Mouse (Mus musculus) megakaryocyte, adult 5-6 weeks (primary cell): ENCODE data around the gene Sox11. TPM values are rescaled to one million over a fixed set of nuclear protein-coding genes. Genes with fewer than 3 reads are reported as not detected.

ENCODE experiments used
- ATAC-seq: 2 replicates; pipeline ENCODE4 v1.8.0; 2016; ENCODE audit warnings: mild to moderate bottlenecking, inconsistent platforms; ENCODE audit not compliant: poor library complexity, severe bottlenecking
- total RNA-seq, 2 experiments: library from RNA; stranded (forward) in 1 of 2; stranded (reverse) in 1 of 2; fragments of 153-499, 151-499 nt in 1 of 2; fragments of 221-1000, 200-1000 nt in 1 of 2; gene quantifications; 2 replicates each; pipeline versions ENCODE4 v1.2.3 to v1.2.4; 2015 to 2017

Gene Sox11
- not detected in 2 replicates for total RNA-seq (2015)
- not detected in 2 replicates for total RNA-seq (2017)

GRCm38 (mm10) chr12:27341871-27342690, at the start of gene Sox11:
TSS of gene Sox11 (minus strand) at chr12:27342574.
- ATAC-seq, result no peak

GRCm38 (mm10) chr12:27391652-27392305, 49.4 kb upstream of the Sox11 start:
- no peak for ATAC-seq

- no peak for ATAC-seq
These were observed 48.1 kb upstream of the Sox11 start for GRCm38 (mm10) chr12:27390439-27390838.

- ATAC-seq, result no peak
These were observed 47.1 kb upstream of the Sox11 start for GRCm38 (mm10) chr12:27389429-27389828.

GRCm38 (mm10) chr12:27372505-27372904, 30.1 kb upstream of the Sox11 start:
- no peak for ATAC-seq

GRCm38 (mm10) chr12:27370756-27371155, 28.4 kb upstream of the Sox11 start:
- ATAC-seq, result no peak

- ATAC-seq, result no peak
These were observed 25.1 kb upstream of the Sox11 start for GRCm38 (mm10) chr12:27367476-27367875.

GRCm38 (mm10) chr12:27363840-27364640, 21.7 kb upstream of the Sox11 start:
- no peak for ATAC-seq

GRCm38 (mm10) chr12:27357076-27357637, 14.8 kb upstream of the Sox11 start:
- no peak for ATAC-seq

- ATAC-seq, result no peak
These were observed 14.2 kb upstream of the Sox11 start for GRCm38 (mm10) chr12:27356571-27356970.

GRCm38 (mm10) chr12:27343606-27344410, 1.4 kb upstream of the Sox11 start:
- ATAC-seq, result no peak

GRCm38 (mm10) chr12:27342691-27343605, 574 bp upstream of the Sox11 start:
- no peak for ATAC-seq

- no peak for ATAC-seq
These were observed 1.1 kb downstream of the Sox11 start for GRCm38 (mm10) chr12:27341130-27341870.

GRCm38 (mm10) chr12:27340451-27341035, 1.8 kb downstream of the Sox11 start:
- ATAC-seq, result no peak

- no peak for ATAC-seq
These were observed 3.1 kb downstream of the Sox11 start for GRCm38 (mm10) chr12:27339171-27339751.

- no peak for ATAC-seq
These were observed 3.6 kb downstream of the Sox11 start for GRCm38 (mm10) chr12:27338721-27339170.

GRCm38 (mm10) chr12:27338116-27338515, 4.3 kb downstream of the Sox11 start:
- no peak for ATAC-seq

- ATAC-seq, result no peak
These were observed 4.9 kb downstream of the Sox11 start for GRCm38 (mm10) chr12:27337482-27337881.
